Mouse (Mus musculus): ENCODE results near the gene Olfr1239. TPM values are rescaled to one million over a fixed set of nuclear protein-coding genes. Genes with fewer than 3 reads are reported as not detected.

Gene Olfr1239
- not detected for total RNA-seq (2021)
- long read RNA-seq, experiment 1 = 0 reads
- long read RNA-seq, experiment 2 = 0 reads

DNA sequence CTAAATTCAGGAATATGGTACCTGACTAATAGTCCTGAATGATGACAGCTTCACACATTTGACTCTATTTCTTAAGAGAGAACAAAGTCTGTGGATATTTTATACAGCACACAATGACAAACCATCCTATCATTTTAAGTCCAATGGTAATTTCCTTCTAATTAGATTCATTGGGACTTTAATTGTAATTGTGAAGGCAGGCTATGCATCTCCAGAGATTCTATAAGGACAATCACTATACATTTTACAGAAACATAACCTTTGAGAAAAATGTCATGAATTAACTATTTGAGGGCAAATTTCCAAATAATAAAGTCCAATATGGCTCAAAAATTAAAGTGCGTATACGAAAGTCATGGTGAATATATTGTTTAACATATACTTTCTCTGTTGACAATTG lies at the start of gene Olfr1239:
Gene Olfr1239, minus strand, starts transcription at position 101 of the 400 bp plus-strand sequence.
- DNase-seq (ENCODE audit: low spot score) = no peak

DNA sequence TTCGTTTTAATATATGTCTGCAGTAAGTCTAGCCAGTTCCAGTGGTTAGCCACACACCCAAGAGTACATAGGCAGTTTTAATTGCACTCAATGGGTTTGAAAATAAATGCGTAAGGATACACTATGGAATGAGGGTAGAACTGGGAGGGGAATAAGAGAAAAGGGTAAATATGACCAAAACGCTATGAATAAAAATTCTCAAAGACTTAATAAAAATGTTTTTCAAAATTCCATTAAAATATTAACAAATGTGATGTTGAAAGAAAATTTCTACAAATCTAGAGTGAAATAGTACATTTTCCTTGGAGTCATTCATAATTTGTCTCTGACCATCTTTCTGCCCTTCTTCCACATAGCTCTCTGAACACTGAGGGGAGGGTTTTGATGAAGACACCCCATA lies 22.7 kb upstream of the Olfr1239 start, which contains the start of gene Olfr1240:
Gene Olfr1240, minus strand, starts transcription at position 101 of the 400 bp plus-strand sequence.
- DNase-seq (ENCODE audit: low spot score) = no peak

DNA sequence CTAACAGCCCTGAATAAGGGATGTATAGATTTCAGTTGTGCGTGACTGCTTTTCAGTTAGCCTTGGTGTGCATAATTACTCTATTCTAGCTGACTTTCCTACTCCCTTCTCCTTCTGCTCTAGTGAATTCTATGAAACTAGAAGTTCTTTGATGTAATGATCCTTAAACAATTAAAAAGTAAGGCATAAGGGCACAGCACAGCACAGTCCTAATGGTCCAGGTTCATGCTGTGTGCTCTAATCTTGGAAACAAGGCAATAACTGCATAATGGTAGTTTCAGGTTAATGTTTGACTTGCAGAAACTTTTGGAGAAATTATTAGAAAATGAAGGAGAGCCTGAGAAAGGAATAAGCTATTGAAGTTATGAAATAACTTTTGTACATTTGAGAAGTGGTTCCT lies 5.7 kb downstream of the Olfr1239 start:
- DNase-seq (ENCODE audit: low spot score) = no peak

DNA sequence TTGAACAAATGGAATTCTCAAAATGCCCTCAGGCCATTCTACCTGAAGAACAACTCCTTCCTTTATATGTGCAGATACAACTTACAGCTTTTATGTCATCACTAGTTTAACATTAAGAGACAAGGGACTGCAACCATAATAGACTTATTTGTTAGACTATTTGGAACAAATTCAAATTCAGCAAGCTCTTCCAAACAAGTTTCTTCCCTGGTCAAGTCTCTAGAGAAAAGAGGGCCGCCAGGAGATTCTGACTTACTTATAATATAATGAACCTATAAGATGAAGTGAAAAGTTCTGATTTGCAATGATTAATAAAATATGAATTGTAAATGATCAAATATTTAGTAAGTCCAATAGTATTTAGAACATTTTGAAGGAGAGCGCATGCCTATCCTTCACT lies 10.6 kb downstream of the Olfr1239 start, which contains the start of gene Olfr1238:
Gene Olfr1238, minus strand, starts transcription at position 101 of the 400 bp plus-strand sequence.
- no peak for DNase-seq (ENCODE audit: low spot score)

DNA sequence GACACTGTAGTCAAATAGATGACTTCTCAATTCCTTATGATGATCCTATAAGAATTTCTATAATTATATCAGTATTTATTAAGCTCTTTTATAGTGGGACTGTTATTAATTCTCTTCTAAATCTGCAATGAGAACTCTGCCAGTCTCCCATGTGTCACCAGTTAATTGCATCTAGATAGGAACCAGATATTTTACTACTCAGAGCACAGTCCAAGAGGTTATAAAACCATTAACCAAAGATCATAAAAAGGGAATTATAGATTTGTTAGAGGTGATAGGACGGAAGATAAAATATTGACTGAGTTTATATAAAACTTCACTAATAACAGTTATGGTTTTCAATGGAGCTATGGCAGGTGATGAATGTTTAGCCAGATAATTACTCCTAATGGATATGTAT lies 19.3 kb downstream of the Olfr1239 start:
- no peak for DNase-seq (ENCODE audit: low spot score)

Other genes starting within 250 kb of the Olfr1239 start
- gene Olfr1225, start 245.7 kb downstream of the Olfr1239 start, total RNA-seq (2021) = not detected
- gene Olfr1226, start 220.4 kb downstream of the Olfr1239 start, total RNA-seq (2021) = not detected
- gene Olfr1228, start 166.3 kb downstream of the Olfr1239 start, total RNA-seq (2021) = not detected
- gene Olfr1229, start 132.4 kb downstream of the Olfr1239 start, total RNA-seq (2021) = not detected
- not detected for gene Olfr1230, start 123.1 kb downstream of the Olfr1239 start, total RNA-seq (2021)
- not detected for gene Olfr1231, start 113.3 kb downstream of the Olfr1239 start, total RNA-seq (2021)
- not detected for gene Olfr1232, start 90.7 kb downstream of the Olfr1239 start, total RNA-seq (2021)
- not detected for gene Olfr1233, start 78.0 kb downstream of the Olfr1239 start, total RNA-seq (2021)
- not detected for gene Olfr1234, start 55.5 kb downstream of the Olfr1239 start, total RNA-seq (2021)
- gene Olfr1238, start 10.7 kb downstream of the Olfr1239 start, total RNA-seq (2021) = not detected
- gene Olfr1240, start 22.6 kb upstream of the Olfr1239 start, total RNA-seq (2021) = not detected
- not detected for gene Olfr1241, start 66.7 kb upstream of the Olfr1239 start, total RNA-seq (2021)
- gene Olfr1242, start 77.9 kb upstream of the Olfr1239 start, total RNA-seq (2021) = not detected
- not detected for gene Olfr1243, start 111.1 kb upstream of the Olfr1239 start, total RNA-seq (2021)
- gene Olfr1245, start 158.0 kb upstream of the Olfr1239 start, total RNA-seq (2021) = not detected
- gene Olfr1246, start 172.8 kb upstream of the Olfr1239 start, total RNA-seq (2021) = not detected
- under 1 TPM in 1 of 2 experiments, not detected in 1; 0.05 TPM for gene Olfr1247, start 193.7 kb upstream of the Olfr1239 start, total RNA-seq (2021)
- gene Olfr1248, start 197.8 kb upstream of the Olfr1239 start, total RNA-seq (2021) = not detected
- not detected for gene Olfr1249, start 214.6 kb upstream of the Olfr1239 start, total RNA-seq (2021)
- not detected for gene Olfr1250, start 241.1 kb upstream of the Olfr1239 start, total RNA-seq (2021)